Mouse (Mus musculus): Measurements from ENCODE around the gene Invs. TPM values are rescaled to one million over a fixed set of nuclear protein-coding genes. Genes with fewer than 3 reads are reported as not detected.

Gene Invs
- polyA plus RNA-seq, 1 experiment from 2014 or later = 12.4 TPM

- H3K9ac ChIP-seq (replicated peaks; ENCODE audit: low read depth, low read length) = no peak overlapping the region
- peaks cover 35% of the 10 kb centered on the region for H3K36me3 ChIP-seq (ENCODE audit: control insufficient read depth, insufficient read depth, low read length)
- no peak for ATAC-seq (ENCODE audit: insufficient number of reproducible peaks, insufficient read depth, low FRiP score, low read depth)
- no peak overlapping the region for H3K4me2 ChIP-seq (replicated peaks; ENCODE audit: low read depth, low read length)
- H3K27me3 ChIP-seq (ENCODE audit: control insufficient read depth, insufficient read depth, low read length) = no peaks in the 10 kb centered on the region
- H3K4me1 ChIP-seq (ENCODE audit: control insufficient read depth, insufficient read depth, low read length) = 0 out of 2 replicates have a peak, but pooled peaks cover 5% of the 10 kb centered on the region
- WGBS = 66% methylated on average over 2 of the region's 2 CpGs
- H3K27ac ChIP-seq (ENCODE audit: low read length) = peak overlapping the region; percentile 6; the same call in 1 of the 2 replicates
- no peaks in the 10 kb centered on the region for H3K9me3 ChIP-seq (ENCODE audit: control insufficient read depth, low read depth, low read length)
- H3K4me3 ChIP-seq (ENCODE audit: low read depth, low read length) = no peak overlapping the region
Measured at GRCm38 (mm10) chr4:48428054-48428453, 148.5 kb downstream of the Invs start.

GRCm38 (mm10) chr4:48454106-48454773, 174.7 kb downstream of the Invs start:
- Histone ChIP-seq H3K9ac (replicated peaks; ENCODE audit: low read depth, low read length) (no peak overlapping the region), H3K36me3 (ENCODE audit: control insufficient read depth, insufficient read depth, low read length) (peaks cover 49% of the 10 kb centered on the region), H3K4me2 (replicated peaks; ENCODE audit: low read depth, low read length) (no peak overlapping the region), H3K4me3 (ENCODE audit: low read depth, low read length) (no peak overlapping the region), H3K9me3 (ENCODE audit: control insufficient read depth, low read depth, low read length) (no peaks in the 10 kb centered on the region), H3K4me1 (ENCODE audit: control insufficient read depth, insufficient read depth, low read length) (no peaks in the 10 kb centered on the region), H3K27me3 (ENCODE audit: control insufficient read depth, insufficient read depth, low read length) (no peaks in the 10 kb centered on the region), H3K27ac (ENCODE audit: low read length) (no peak overlapping the region)
- no peak for ATAC-seq (ENCODE audit: insufficient number of reproducible peaks, insufficient read depth, low FRiP score, low read depth)
- WGBS = 83% methylated on average over 2 of the region's 2 CpGs

GRCm38 (mm10) chr4:48458436-48458835, 178.9 kb downstream of the Invs start:
- no peaks in the 10 kb centered on the region for H3K27me3 ChIP-seq (ENCODE audit: control insufficient read depth, insufficient read depth, low read length)
- H3K36me3 ChIP-seq (ENCODE audit: control insufficient read depth, insufficient read depth, low read length) = peaks cover 46% of the 10 kb centered on the region
- no peak overlapping the region for H3K4me3 ChIP-seq (ENCODE audit: low read depth, low read length)
- H3K27ac ChIP-seq (ENCODE audit: low read length) = no peak overlapping the region
- H3K4me2 ChIP-seq (replicated peaks; ENCODE audit: low read depth, low read length) = no peak overlapping the region
- H3K9ac ChIP-seq (replicated peaks; ENCODE audit: low read depth, low read length) = no peak overlapping the region
- no peak for ATAC-seq (ENCODE audit: insufficient number of reproducible peaks, insufficient read depth, low FRiP score, low read depth)
- 92% methylated on average over 6 of the region's 6 CpGs for WGBS
- H3K4me1 ChIP-seq (ENCODE audit: control insufficient read depth, insufficient read depth, low read length) = no peaks in the 10 kb centered on the region
- no peaks in the 10 kb centered on the region for H3K9me3 ChIP-seq (ENCODE audit: control insufficient read depth, low read depth, low read length)

- H3K27me3 ChIP-seq (ENCODE audit: control insufficient read depth, insufficient read depth, low read length) = no peaks in the 10 kb centered on the region
- 72% methylated on average over 1 of the region's 1 CpGs for WGBS
- H3K9ac ChIP-seq (replicated peaks; ENCODE audit: low read depth, low read length) = no peak overlapping the region
- H3K27ac ChIP-seq (ENCODE audit: low read length) = no peak overlapping the region
- no peak overlapping the region for H3K4me2 ChIP-seq (replicated peaks; ENCODE audit: low read depth, low read length)
- no peaks in the 10 kb centered on the region for H3K4me1 ChIP-seq (ENCODE audit: control insufficient read depth, insufficient read depth, low read length)
- H3K4me3 ChIP-seq (ENCODE audit: low read depth, low read length) = no peak overlapping the region
- ATAC-seq (ENCODE audit: insufficient number of reproducible peaks, insufficient read depth, low FRiP score, low read depth) = no peak
- H3K9me3 ChIP-seq (ENCODE audit: control insufficient read depth, low read depth, low read length) = no peaks in the 10 kb centered on the region
- H3K36me3 ChIP-seq (ENCODE audit: control insufficient read depth, insufficient read depth, low read length) = peaks cover 35% of the 10 kb centered on the region
Measured at GRCm38 (mm10) chr4:48461060-48461459, 181.5 kb downstream of the Invs start.

- H3K4me1 ChIP-seq (ENCODE audit: control insufficient read depth, insufficient read depth, low read length) = peaks cover 15% of the 10 kb centered on the region
- peaks cover 20% of the 10 kb centered on the region for H3K36me3 ChIP-seq (ENCODE audit: control insufficient read depth, insufficient read depth, low read length)
- H3K4me2 ChIP-seq (replicated peaks; ENCODE audit: low read depth, low read length) = peak overlapping the region; percentile 76; the same call in 1 of the 2 replicates
- 72% methylated on average over 1 of the region's 1 CpGs for whole genome bisulfite sequencing
- no peak overlapping the region for H3K27ac ChIP-seq (ENCODE audit: low read length)
- no peak for ATAC-seq (ENCODE audit: insufficient number of reproducible peaks, insufficient read depth, low FRiP score, low read depth)
- no peaks in the 10 kb centered on the region for H3K9me3 ChIP-seq (ENCODE audit: control insufficient read depth, low read depth, low read length)
- no peak overlapping the region for H3K9ac ChIP-seq (replicated peaks; ENCODE audit: low read depth, low read length)
- H3K27me3 ChIP-seq (ENCODE audit: control insufficient read depth, insufficient read depth, low read length) = no peaks in the 10 kb centered on the region
- H3K4me3 ChIP-seq (ENCODE audit: low read depth, low read length) = no peak overlapping the region
Measured at GRCm38 (mm10) chr4:48470977-48471376, 191.4 kb downstream of the Invs start.

- 10% methylated on average over 12 of the region's 12 CpGs for WGBS
- Histone ChIP-seq H3K9me3 (ENCODE audit: control insufficient read depth, low read depth, low read length) (no peaks in the 10 kb centered on the region), H3K4me2 (replicated peaks; ENCODE audit: low read depth, low read length) (peak overlapping the region; percentile 76), H3K36me3 (ENCODE audit: control insufficient read depth, insufficient read depth, low read length) (peaks cover 15% of the 10 kb centered on the region; the same call in 1 of the 2 replicates), H3K27me3 (ENCODE audit: control insufficient read depth, insufficient read depth, low read length) (no peaks in the 10 kb centered on the region), H3K9ac (replicated peaks; ENCODE audit: low read depth, low read length) (peak overlapping the region; percentile 88), H3K4me3 (ENCODE audit: low read depth, low read length) (peak overlapping the region; percentile 92), H3K27ac (ENCODE audit: low read length) (peak overlapping the region; percentile 78; the same call in 1 of the 2 replicates), H3K4me1 (ENCODE audit: control insufficient read depth, insufficient read depth, low read length) (peaks cover 15% of the 10 kb centered on the region)
- ATAC-seq (ENCODE audit: insufficient number of reproducible peaks, insufficient read depth, low FRiP score, low read depth) = no peak
Measured at GRCm38 (mm10) chr4:48472052-48472791, 192.7 kb downstream of the Invs start.

GRCm38 (mm10) chr4:48472792-48473650, 193.5 kb downstream of the Invs start, which contains the start of gene Tex10:
Gene Tex10, minus strand, starts transcription at chr4:48473459.
- Histone ChIP-seq H3K4me2 (replicated peaks; ENCODE audit: low read depth, low read length) (peak within 1 kb of the TSS; percentile 76), H3K9ac (replicated peaks; ENCODE audit: low read depth, low read length) (peak within 1 kb of the TSS; percentile 88), H3K9me3 (ENCODE audit: control insufficient read depth, low read depth, low read length) (no peaks in the 10 kb centered on the region), H3K4me3 (ENCODE audit: low read depth, low read length) (peak within 1 kb of the TSS; percentile 92), H3K27me3 (ENCODE audit: control insufficient read depth, insufficient read depth, low read length) (no peaks in the 10 kb centered on the region), H3K27ac (ENCODE audit: low read length) (peak within 1 kb of the TSS; percentile 78), H3K36me3 (ENCODE audit: control insufficient read depth, insufficient read depth, low read length) (peaks cover 8% of the 10 kb centered on the region; the same call in 1 of the 2 replicates), H3K4me1 (ENCODE audit: control insufficient read depth, insufficient read depth, low read length) (peaks cover 15% of the 10 kb centered on the region)
- under 1% methylated on average over 89 of the region's 89 CpGs for WGBS
- ATAC-seq (ENCODE audit: insufficient number of reproducible peaks, insufficient read depth, low FRiP score, low read depth) = peak; percentile 95

GRCm38 (mm10) chr4:48473651-48474011, 194.1 kb downstream of the Invs start:
- Histone ChIP-seq H3K4me3 (ENCODE audit: low read depth, low read length) (peak overlapping the region; percentile 92), H3K36me3 (ENCODE audit: control insufficient read depth, insufficient read depth, low read length) (peaks cover 2% of the 10 kb centered on the region; the same call in 1 of the 2 replicates), H3K9me3 (ENCODE audit: control insufficient read depth, low read depth, low read length) (0 out of 2 replicates have a peak, but pooled peaks cover 4% of the 10 kb centered on the region), H3K4me2 (replicated peaks; ENCODE audit: low read depth, low read length) (peak overlapping the region; percentile 76), H3K27ac (ENCODE audit: low read length) (peak overlapping the region; percentile 78; the same call in 1 of the 2 replicates), H3K4me1 (ENCODE audit: control insufficient read depth, insufficient read depth, low read length) (peaks cover 15% of the 10 kb centered on the region), H3K27me3 (ENCODE audit: control insufficient read depth, insufficient read depth, low read length) (no peaks in the 10 kb centered on the region), H3K9ac (replicated peaks; ENCODE audit: low read depth, low read length) (no peak overlapping the region)
- 78% methylated on average over 2 of the region's 2 CpGs for WGBS
- ATAC-seq (ENCODE audit: insufficient number of reproducible peaks, insufficient read depth, low FRiP score, low read depth) = 0 out of 2 replicates have a peak, but pooled peaks have one; percentile 5

All from stomach, embryonic 14.5 days (tissue).